Mouse (Mus musculus) brain, embryonic 14.5 days (tissue): ENCODE measurements around the gene Tbc1d30.

ENCODE experiments used
- CTCF ChIP-seq: fragments of 200-500 bp; IDR thresholded peaks from 2 replicates; pipeline ENCODE4 v1.5.1; 2012; ENCODE audit warnings: inconsistent platforms, mild to moderate bottlenecking, moderate library complexity, borderline replicate concordance; ENCODE audit not compliant: insufficient read depth, insufficient read length; ENCODE audit errors: extremely low read depth
- POLR2A ChIP-seq: fragments of 200-500 bp; IDR thresholded peaks from 2 replicates; pipeline ENCODE4 v1.6.1; 2012; ENCODE audit warnings: mild to moderate bottlenecking, inconsistent platforms, borderline replicate concordance; ENCODE audit not compliant: poor library complexity, insufficient read depth, insufficient read length, severe bottlenecking; ENCODE audit errors: extremely low read depth

DNA sequence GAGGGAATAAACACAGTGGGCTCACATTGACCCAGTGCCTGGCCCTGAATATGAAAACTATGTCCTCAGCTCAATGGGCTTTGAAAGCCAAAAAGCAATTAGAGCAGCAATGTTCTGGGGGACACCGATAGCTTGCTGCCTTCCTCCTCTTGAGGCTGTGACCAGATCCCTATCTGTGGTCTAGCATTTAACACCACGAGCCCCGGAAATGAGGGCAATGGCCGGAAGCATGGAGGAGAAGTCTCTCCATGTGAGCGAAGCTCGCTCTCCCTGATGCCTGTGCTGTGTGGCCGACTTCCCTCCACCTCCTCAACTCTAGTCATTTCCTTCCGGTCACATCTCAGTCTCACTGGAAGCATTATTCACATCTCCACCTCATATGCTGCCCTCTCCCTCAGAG, 82.3 kb downstream of the Tbc1d30 start:
- TF ChIP-seq CTCF (no peak), POLR2A (no peak)
